Mouse (Mus musculus) heart, postnatal 0 days (tissue): ENCODE results near the gene Pheta1. TPM values are rescaled to one million over a fixed set of nuclear protein-coding genes. Genes with fewer than 3 reads are reported as not detected.
"Not testable (repeated sequence)": the region's sequence is repeated elsewhere in the genome, so short reads cannot be mapped to it uniquely, and the experiment has no call there.

Experiments used
- ATAC-seq: fragments of 200-750 bp; cut with Nextera tagmentation; 2 replicates; pipeline ENCODE4 v1.8.0; 2017; ENCODE audit warnings: low read depth, moderate number of reproducible peaks, moderate library complexity; ENCODE audit not compliant: insufficient read depth
- DNase-seq: peaks from one replicate; pipeline ENCODE4 v3.0.0-alpha.2; 2016; ENCODE audit warnings: low spot score
- H3K27ac ChIP-seq: fragments of 300-500 bp; sonication (generic); 2 replicates; pipeline ENCODE4 v1.5.1; 2014; ENCODE audit warnings: low read depth, mild to moderate bottlenecking
- H3K27me3 ChIP-seq: fragments of 300-500 bp; sonication (generic); 2 replicates; pipeline ENCODE4 v1.6.1; 2014; ENCODE audit warnings: low read length, mixed read lengths; ENCODE audit not compliant: control insufficient read depth, insufficient read depth
- H3K36me3 ChIP-seq: fragments of 300-500 bp; sonication (generic); replicated peaks from 2 replicates; pipeline ENCODE4 v1.6.1; 2014; ENCODE audit warnings: low read length, mixed read lengths; ENCODE audit not compliant: control insufficient read depth, insufficient read depth
- H3K4me1 ChIP-seq: fragments of 300-500 bp; sonication (generic); 2 replicates; pipeline ENCODE4 v1.6.1; 2014; ENCODE audit warnings: antibody characterized with exemption; ENCODE audit not compliant: control insufficient read depth, insufficient read depth
- H3K4me2 ChIP-seq: fragments of 300-500 bp; sonication (generic); 2 replicates; pipeline ENCODE4 v1.6.1; 2014; ENCODE audit warnings: low read depth, mild to moderate bottlenecking, low read length, moderate library complexity
- H3K4me3 ChIP-seq: fragments of 300-500 bp; sonication (generic); 2 replicates; pipeline ENCODE4 v1.5.1; 2014; ENCODE audit warnings: low read depth, low read length
- H3K9ac ChIP-seq: fragments of 300-500 bp; sonication (generic); replicated peaks from 2 replicates; pipeline ENCODE4 v1.6.1; 2014; ENCODE audit warnings: low read depth, low read length, mixed read lengths
- H3K9me3 ChIP-seq: fragments of 300-500 bp; sonication (generic); replicated peaks from 2 replicates; pipeline ENCODE4 v1.6.1; 2016; ENCODE audit warnings: low read length; ENCODE audit not compliant: control insufficient read depth
- CTCF ChIP-seq: IDR thresholded peaks from 2 replicates; pipeline ENCODE4 v1.5.1; 2016; ENCODE audit warnings: antibody characterized with exemption, control low read depth, low read depth
- EP300 ChIP-seq: IDR thresholded peaks from 2 replicates; pipeline ENCODE4 v1.6.1; 2016; ENCODE audit warnings: antibody characterized with exemption, low read depth
- whole genome bisulfite sequencing: fragments of 180-500 bp; shearing (Covaris S2); extraction: QIAGEN DNeasy Blood & Tissue Kit; methylation state at CpG from one replicate; pipeline ENCODE4 v1.1.7; 2014; 5-methylcytosine and 5-hydroxymethylcytosine counted together
- polyA plus RNA-seq: library from polyadenylated mRNA; unstranded; fragments of >200 nt; fragmentation: Nextera tagmentation; extraction: Ambion mirVana; gene quantifications from 2 replicates; pipeline ENCODE4 v1.2.1, GENCODE M21; 2015
- total RNA-seq: library from RNA; depleted of rRNA; stranded (reverse); fragments of >200 nt; gene quantifications from 2 replicates; pipeline ENCODE4 v1.2.3, GENCODE M21; 2014; ENCODE audit warnings: low replicate concordance

Pheta1 gene
- total and polyA plus RNA-seq, 2 experiments from 2014 or later = 16.4 to 32.2 TPM

- Histone ChIP-seq H3K4me2 (no peak overlapping the region), H3K36me3 (no peaks in the 10 kb centered on the region), H3K9ac (no peak overlapping the region; the same call in 1 of the 2 replicates), H3K4me1 (peaks cover 17% of the 10 kb centered on the region), H3K4me3 (no peak overlapping the region), H3K9me3 (no peaks in the 10 kb centered on the region), H3K27ac (no peak overlapping the region), H3K27me3 (peaks cover 16% of the 10 kb centered on the region; the same call in 1 of the 2 replicates)
- TF ChIP-seq EP300 = no peak
- TF ChIP-seq CTCF = no peak
- 51% methylated on average over 10 of the region's 10 CpGs for WGBS
- no peak for DNase-seq
- no peak for ATAC-seq
Measured at GRCm38 (mm10) chr5:121841973-121842372, 6.8 kb upstream of the Pheta1 start.

GRCm38 (mm10) chr5:121842665-121843118 is 6.1 kb upstream of the Pheta1 start:
- Histone ChIP-seq H3K27me3 (peaks cover 16% of the 10 kb centered on the region; the same call in 1 of the 2 replicates), H3K36me3 (no peaks in the 10 kb centered on the region), H3K4me1 (peaks cover 14% of the 10 kb centered on the region), H3K4me2 (peak overlapping the region; percentile 78), H3K4me3 (peak overlapping the region; percentile 51), H3K27ac (peak overlapping the region; percentile 62), H3K9me3 (no peaks in the 10 kb centered on the region), H3K9ac (peak overlapping the region; percentile 52; the same call in 1 of the 2 replicates)
- TF ChIP-seq CTCF (peak; percentile 97), EP300 (peak; percentile 42; the same call in 1 of the 2 replicates)
- under 1% methylated on average over 33 of the region's 33 CpGs for WGBS
- DNase-seq (peak; percentile 74), ATAC-seq (peak; percentile 64)

- Histone ChIP-seq H3K27ac (no peak overlapping the region), H3K4me2 (peak overlapping the region; percentile 78), H3K9me3 (no peaks in the 10 kb centered on the region), H3K36me3 (no peaks in the 10 kb centered on the region), H3K27me3 (peaks cover 16% of the 10 kb centered on the region; the same call in 1 of the 2 replicates), H3K4me1 (peaks cover 8% of the 10 kb centered on the region), H3K9ac (no peak overlapping the region), H3K4me3 (peak overlapping the region; percentile 51)
- no peak for DNase-seq
- no peak for TF ChIP-seq CTCF
- no peak for TF ChIP-seq EP300
- ATAC-seq = no peak
- 14% methylated on average over 17 of the region's 17 CpGs for WGBS
Measured at GRCm38 (mm10) chr5:121843138-121843905, 5.5 kb upstream of the Pheta1 start.

DNA sequence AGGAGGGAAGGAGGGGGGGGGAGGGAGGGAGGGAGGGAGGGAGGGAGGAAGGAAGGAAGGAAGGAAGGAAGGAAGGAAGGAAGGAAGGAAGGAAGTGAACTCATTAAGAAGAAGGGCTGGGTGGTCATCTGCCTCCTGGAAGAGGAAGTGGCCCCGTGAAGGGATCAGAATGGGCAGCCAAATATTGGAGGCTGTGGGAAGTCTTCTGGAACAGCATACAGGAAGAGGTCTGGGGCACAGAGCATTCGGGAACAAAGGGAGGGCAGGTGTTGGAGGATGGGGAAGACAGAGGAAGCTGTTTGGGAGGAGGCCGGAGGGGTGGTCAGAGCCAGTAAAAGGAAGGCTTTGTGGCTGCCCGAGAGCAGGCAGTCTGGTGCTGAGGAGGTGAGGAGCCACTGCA is 3.4 kb upstream of the Pheta1 start:
- ATAC-seq = no peak
- Histone ChIP-seq H3K4me2 (no peak overlapping the region), H3K27me3 (peaks cover 16% of the 10 kb centered on the region; the same call in 1 of the 2 replicates), H3K9ac (no peak overlapping the region), H3K4me1 (peaks cover 18% of the 10 kb centered on the region), H3K36me3 (no peaks in the 10 kb centered on the region), H3K4me3 (no peak overlapping the region), H3K27ac (no peak overlapping the region), H3K9me3 (no peaks in the 10 kb centered on the region)
- no peak for DNase-seq
- 42% methylated on average over 4 of the region's 4 CpGs for WGBS
- TF ChIP-seq EP300 (no peak), CTCF (no peak)

DNA sequence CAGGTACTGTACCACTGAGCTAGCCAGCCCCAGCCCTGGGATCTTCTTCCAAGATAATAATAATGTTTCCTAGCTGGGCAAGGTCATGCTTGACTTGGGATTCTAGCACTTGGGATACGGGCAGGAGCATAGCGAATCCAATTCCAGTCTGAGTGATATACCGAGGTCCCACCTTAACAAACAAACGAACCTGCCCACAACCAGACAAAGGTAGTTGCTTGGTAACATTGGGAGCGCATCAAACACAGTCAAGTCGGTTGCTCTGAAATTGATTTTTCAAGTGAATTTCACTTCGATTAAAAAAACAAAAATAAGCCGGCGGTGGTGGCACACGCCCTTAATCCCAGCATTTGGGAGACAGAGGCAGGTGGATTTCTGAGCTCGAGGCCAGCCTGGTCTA is 2.5 kb upstream of the Pheta1 start:
- Histone ChIP-seq H3K4me2 (no peak overlapping the region), H3K4me1 (peaks cover 27% of the 10 kb centered on the region), H3K27ac (no peak overlapping the region), H3K9ac (no peak overlapping the region), H3K9me3 (no peaks in the 10 kb centered on the region), H3K27me3 (peaks cover 16% of the 10 kb centered on the region; the same call in 1 of the 2 replicates), H3K4me3 (no peak overlapping the region), H3K36me3 (no peaks in the 10 kb centered on the region)
- DNase-seq (no peak), ATAC-seq (no peak)
- no peak for TF ChIP-seq EP300
- TF ChIP-seq CTCF = no peak
- 76% methylated on average over 11 of the region's 11 CpGs for WGBS

GRCm38 (mm10) chr5:121847269-121847668 is 1.5 kb upstream of the Pheta1 start:
- H3K4me2 ChIP-seq, H3K27ac ChIP-seq, DNase-seq, ATAC-seq, H3K9ac ChIP-seq, H3K9me3 ChIP-seq, H3K4me3 ChIP-seq, H3K36me3 ChIP-seq: not testable (repeated sequence)
- peaks cover 16% of the 10 kb centered on the region; the same call in 1 of the 2 replicates for H3K27me3 ChIP-seq
- peaks cover 31% of the 10 kb centered on the region for H3K4me1 ChIP-seq
- WGBS = 78% methylated on average over 3 of the region's 3 CpGs
